Comparison of ENCODE assay signal across 18 mouse cellular contexts in genomic region chr5:105847726-105848125, GRCm38 (mm10). TPM values are rescaled to one million over a fixed set of nuclear protein-coding genes. Genes with fewer than 3 reads are reported as not detected.
DNase-seq lines count a peak whose midpoint lies in the region; TF ChIP-seq lines count a peak whose summit lies in the region.
"Had no signal": no experiment of that assay in that cellular context is flagged by ENCODE, and none has a peak within 500 bp of the region (broad histone marks: within the 10 kb centered on the region; RNA-seq: fewer than 3 reads in every experiment).

No protein-coding gene starts in this region.

- no peaks in the 10 kb centered on the region for H3K36me3 ChIP-seq in kidney, adult 2 months (ENCODE audit: control insufficient read depth, insufficient read depth, low read length)
- H3K36me3 ChIP-seq: embryonic facial prominence, embryonic 10.5 days; embryonic facial prominence, embryonic 12.5 days; forebrain, embryonic 15.5 days had no signal

- H3K27me3 ChIP-seq in kidney, adult 2 months (replicated peaks; ENCODE audit: control insufficient read depth, insufficient read depth, low read length) = no peaks in the 10 kb centered on the region
- H3K27me3 ChIP-seq: embryonic facial prominence, embryonic 12.5 days; forebrain, embryonic 13.5 days; forebrain, embryonic 15.5 days had no signal

- no peak for TF ChIP-seq POLR2A in kidney, adult 2 months (IDR thresholded peaks at IDR 0.05; ENCODE audit: low read depth, low read length)

- WGBS in kidney, adult 2 months = 68% methylated on average over 8 of the region's 8 CpGs

- no peak for TF ChIP-seq CTCF in kidney, adult 2 months (conservative IDR thresholded peaks at IDR 0.05; ENCODE audit: insufficient read depth, insufficient read length, low read depth, low read length)

- H3K27ac ChIP-seq in kidney, adult 2 months (ENCODE audit: insufficient read depth, low read depth, low read length) = no peak overlapping the region
- H3K27ac ChIP-seq: embryonic facial prominence, embryonic 10.5 days; embryonic facial prominence, embryonic 12.5 days; forebrain, embryonic 13.5 days; forebrain, embryonic 15.5 days had no signal

- DNase-seq in adrenal gland, postnatal 36 days = peak; percentile 39 to 49
- DNase-seq in adrenal gland, postnatal 10 days = no peak
- peak; percentile 25 for DNase-seq in kidney, adult 2 months
- no peak for DNase-seq in kidney, adult 9 months
- DNase-seq in 3T3-L1 (ENCODE audit: low read depth, low spot score) = peak; percentile 29
- peak; percentile 75 for DNase-seq in adipocyte (ENCODE audit: low spot score)
- no peak for DNase-seq in lung, postnatal 4 days
- DNase-seq: adrenal gland, postnatal 25 days; cerebellum, adult 11-12 months; cerebellum, adult 2 months; cerebellum, adult 9-10 months; cerebellum, postnatal 10 days; cerebellum, postnatal 25 days; forebrain, postnatal 0 days had no signal

- H3K4me1 ChIP-seq in kidney, adult 2 months (ENCODE audit: control insufficient read depth, insufficient read depth, low read length) = 0 out of 2 replicates have a peak, but pooled peaks cover 2% of the 10 kb centered on the region

- H3K4me3 ChIP-seq in kidney, adult 2 months (ENCODE audit: insufficient read depth, low read depth, low read length) = no peak overlapping the region
- H3K4me3 ChIP-seq: embryonic facial prominence, embryonic 10.5 days; embryonic facial prominence, embryonic 12.5 days; forebrain, embryonic 13.5 days; forebrain, embryonic 15.5 days had no signal

RNA-seq across cellular contexts. Expression of gene Zfp326, which starts 28.6 kb away (rescaled TPM):
- total RNA-seq in adrenal gland, postnatal 36 days (2021) = 10 to 100 TPM; 24.0 to 27.6 TPM
- total RNA-seq in adrenal gland, postnatal 10 days (2021) = 10 to 100 TPM; 25.3 to 29.7 TPM
- polyA plus RNA-seq in kidney, adult 2 months (2012; rRNA removed) = 6.4 and 7.5 TPM in 2 replicates

Comparison
In these comparisons a context has a peak if more than half of its experiments do, and no peak if none do; other contexts are left out.
1. DNase-seq: peak in adrenal gland, postnatal 36 days (2 of 2), kidney, adult 2 months (single experiment), 3T3-L1 (single experiment) and adipocyte (single experiment); none in adrenal gland, postnatal 10 days (single experiment), kidney, adult 9 months (single experiment) and lung, postnatal 4 days (0 of 2).